Mouse (Mus musculus) kidney, adult 2 months (tissue): ENCODE results near the gene Ctdsp1.

Experiments
- CTCF ChIP-seq: fragments of 200-500 bp; conservative IDR thresholded peaks from 2 replicates; pipeline ENCODE4 v1.5.1; 2011; ENCODE audit warnings: low read depth, mild to moderate bottlenecking, control low read depth, low read length, moderate library complexity, mixed read lengths; ENCODE audit not compliant: insufficient read depth, insufficient read length
- POLR2A ChIP-seq: fragments of 200-500 bp; IDR thresholded peaks from one replicate; pipeline ENCODE4 v1.6.1; 2011; ENCODE audit warnings: low read depth, low read length, control low read depth

DNA sequence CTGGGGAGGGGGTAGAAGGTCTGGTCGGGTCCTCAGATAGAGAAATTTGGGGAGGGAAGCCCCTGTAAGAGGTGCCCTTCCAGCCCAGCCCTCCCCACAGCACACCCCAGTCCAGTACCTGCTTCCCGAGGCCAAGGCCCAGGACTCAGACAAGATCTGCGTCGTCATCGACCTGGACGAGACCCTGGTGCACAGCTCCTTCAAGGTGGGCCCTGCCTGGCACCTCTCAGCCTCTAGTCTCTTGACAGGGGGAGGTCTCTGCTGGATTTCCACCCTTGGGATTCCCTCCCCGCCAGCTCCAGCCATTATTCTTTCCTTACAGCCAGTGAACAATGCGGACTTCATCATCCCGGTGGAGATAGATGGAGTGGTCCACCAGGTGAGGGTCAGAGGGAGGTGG is 2.4 kb downstream of the Ctdsp1 start:
- TF ChIP-seq CTCF: no peak
- TF ChIP-seq POLR2A: no peak
